Mouse (Mus musculus): ENCODE results near the gene Abl1. TPM values are rescaled to one million over a fixed set of nuclear protein-coding genes. Genes with fewer than 3 reads are reported as not detected.

Abl1 gene
- total RNA-seq, 2 experiments from 2014 or later: 45.5 to 46.0 TPM

GRCm38 (mm10) chr2:31814699-31815098 is 126.5 kb downstream of the Abl1 start:
- no peak for DNase-seq (ENCODE audit: extremely low spot score in 1 of 2, low spot score in 1 of 2)

- DNase-seq (ENCODE audit: extremely low spot score in 1 of 2, low spot score in 1 of 2): peak in 1 of 2 experiments; percentile 72
These were observed 127.2 kb downstream of the Abl1 start for GRCm38 (mm10) chr2:31815367-31815766.

- peak; percentile 57 to 62 for DNase-seq (ENCODE audit: extremely low spot score in 1 of 2, low spot score in 1 of 2)
These were observed 134.6 kb downstream of the Abl1 start for GRCm38 (mm10) chr2:31822524-31823371.

GRCm38 (mm10) chr2:31823933-31824730 is 136.0 kb downstream of the Abl1 start:
- DNase-seq (ENCODE audit: extremely low spot score in 1 of 2, low spot score in 1 of 2): peak in 1 of 2 experiments; percentile 59

GRCm38 (mm10) chr2:31825469-31825911 is 137.3 kb downstream of the Abl1 start:
- DNase-seq (ENCODE audit: extremely low spot score in 1 of 2, low spot score in 1 of 2): no peak

- no peak for DNase-seq (ENCODE audit: extremely low spot score in 1 of 2, low spot score in 1 of 2)
These were observed 138.2 kb downstream of the Abl1 start for GRCm38 (mm10) chr2:31826094-31827085.

- peak; percentile 72 to 82 for DNase-seq (ENCODE audit: extremely low spot score in 1 of 2, low spot score in 1 of 2)
These were observed 139.7 kb downstream of the Abl1 start for GRCm38 (mm10) chr2:31827877-31828276.

GRCm38 (mm10) chr2:31828311-31828825 is 140.2 kb downstream of the Abl1 start:
- DNase-seq (ENCODE audit: extremely low spot score in 1 of 2, low spot score in 1 of 2): no peak

GRCm38 (mm10) chr2:31836091-31836490 is 147.9 kb downstream of the Abl1 start:
- DNase-seq (ENCODE audit: extremely low spot score in 1 of 2, low spot score in 1 of 2): no peak

- DNase-seq (ENCODE audit: extremely low spot score in 1 of 2, low spot score in 1 of 2): no peak
These were observed 148.8 kb downstream of the Abl1 start for GRCm38 (mm10) chr2:31836985-31837384.

GRCm38 (mm10) chr2:31838868-31839267 is 150.7 kb downstream of the Abl1 start:
- no peak for DNase-seq (ENCODE audit: extremely low spot score in 1 of 2, low spot score in 1 of 2)

- no peak for DNase-seq (ENCODE audit: extremely low spot score in 1 of 2, low spot score in 1 of 2)
These were observed 156.6 kb downstream of the Abl1 start for GRCm38 (mm10) chr2:31844729-31845136.

- no peak for DNase-seq (ENCODE audit: extremely low spot score in 1 of 2, low spot score in 1 of 2)
These were observed 157.3 kb downstream of the Abl1 start for GRCm38 (mm10) chr2:31845512-31845895.

GRCm38 (mm10) chr2:31845896-31846691 is 157.9 kb downstream of the Abl1 start, which contains the start of gene Fibcd1:
Fibcd1 (minus strand) TSS chr2:31846005.
- no peak for DNase-seq (ENCODE audit: extremely low spot score in 1 of 2, low spot score in 1 of 2)

GRCm38 (mm10) chr2:31846692-31847660 is 158.8 kb downstream of the Abl1 start:
- DNase-seq (ENCODE audit: extremely low spot score in 1 of 2, low spot score in 1 of 2): no peak

GRCm38 (mm10) chr2:31847908-31848307 is 159.7 kb downstream of the Abl1 start:
- no peak for DNase-seq (ENCODE audit: extremely low spot score in 1 of 2, low spot score in 1 of 2)

- no peak for DNase-seq (ENCODE audit: extremely low spot score in 1 of 2, low spot score in 1 of 2)
These were observed 162.0 kb downstream of the Abl1 start for GRCm38 (mm10) chr2:31850141-31850540.

Measured in layer of hippocampus, postnatal 25 days (tissue).